Mouse (Mus musculus): ENCODE results near the gene Gm9945. TPM values are rescaled to one million over a fixed set of nuclear protein-coding genes. Genes with fewer than 3 reads are reported as not detected.

Gm9945 gene
- total RNA-seq, 2 experiments from 2014 or later, result not detected

GRCm38 (mm10) chr11:53486822-53487594 is 7.0 kb downstream of the Gm9945 start:
- ATAC-seq (replicated peaks; ENCODE audit: low FRiP score, poor library complexity, severe bottlenecking), result peak; percentile 43; the same call in 1 of the 2 replicates

- no peak for ATAC-seq (replicated peaks; ENCODE audit: low FRiP score, poor library complexity, severe bottlenecking)
Measured at GRCm38 (mm10) chr11:53489007-53489406, 9.0 kb downstream of the Gm9945 start.

DNA sequence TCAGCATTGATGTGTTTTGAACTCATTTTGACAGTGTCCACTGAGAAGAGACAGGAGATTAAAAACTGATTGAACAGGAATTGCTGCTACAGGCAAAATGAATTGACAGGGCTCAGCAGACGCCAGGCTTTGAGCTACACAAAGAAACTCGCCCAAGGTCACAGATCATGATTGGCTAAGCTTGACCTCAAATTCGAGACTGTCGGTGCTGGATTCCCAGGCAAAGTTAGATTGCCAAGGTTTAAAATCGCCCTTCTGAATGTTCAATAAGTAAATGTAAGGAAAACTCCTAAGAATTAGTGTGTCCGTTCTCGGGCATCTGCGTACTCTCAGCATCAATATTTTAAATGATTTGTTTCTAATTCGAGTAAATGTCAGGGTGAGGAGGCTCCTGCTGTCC is 9.5 kb downstream of the Gm9945 start:
- no peak for ATAC-seq (replicated peaks; ENCODE audit: low FRiP score, poor library complexity, severe bottlenecking)

GRCm38 (mm10) chr11:53491954-53492401 is 12.0 kb downstream of the Gm9945 start:
- ATAC-seq (replicated peaks; ENCODE audit: low FRiP score, poor library complexity, severe bottlenecking), result no peak

- no peak for ATAC-seq (replicated peaks; ENCODE audit: low FRiP score, poor library complexity, severe bottlenecking)
Measured at GRCm38 (mm10) chr11:53493243-53493955, 13.4 kb downstream of the Gm9945 start.

GRCm38 (mm10) chr11:53495417-53495816 is 15.5 kb downstream of the Gm9945 start:
- no peak for ATAC-seq (replicated peaks; ENCODE audit: low FRiP score, poor library complexity, severe bottlenecking)

DNA sequence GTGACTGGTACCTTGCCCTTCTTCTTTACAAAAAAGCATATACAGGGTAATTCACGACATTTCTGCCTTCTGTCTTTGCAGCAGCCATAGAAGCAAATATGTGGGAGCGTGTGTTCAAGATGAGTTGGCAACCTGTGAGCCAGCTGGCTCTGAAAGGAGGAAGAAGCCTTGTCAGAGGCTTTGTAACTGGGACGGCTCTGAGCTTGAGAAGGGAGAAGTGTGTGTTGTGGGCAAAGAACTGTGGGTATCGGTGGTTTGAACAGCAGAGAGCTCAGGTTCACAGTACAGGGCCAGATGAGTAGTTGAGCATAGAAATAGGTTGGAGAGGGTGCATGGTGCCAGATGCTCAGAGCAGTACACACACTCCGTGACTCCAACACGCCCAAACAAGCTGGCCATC is 17.0 kb downstream of the Gm9945 start:
- ATAC-seq (replicated peaks; ENCODE audit: low FRiP score, poor library complexity, severe bottlenecking), result no peak

DNA sequence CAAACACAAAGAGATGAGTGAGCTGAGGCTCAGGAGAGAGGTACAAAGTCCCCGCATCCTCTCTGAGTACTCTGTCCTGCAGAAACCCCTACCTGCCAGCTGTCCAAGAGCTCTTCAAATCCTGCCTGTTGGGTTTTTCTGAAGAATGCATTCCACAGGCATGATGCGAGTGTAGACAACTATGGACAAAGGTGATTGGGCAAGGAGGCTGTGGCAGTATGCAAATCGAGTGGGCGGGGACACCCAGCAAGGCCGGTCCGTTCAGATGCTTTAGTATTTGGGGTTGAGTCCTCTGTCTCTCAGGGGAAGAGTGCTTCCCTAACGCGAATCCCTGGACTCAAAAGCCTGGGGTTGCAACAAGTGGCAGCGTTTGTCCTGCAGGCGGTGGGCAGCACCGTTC is 20.6 kb downstream of the Gm9945 start:
- peak; percentile 79 for ATAC-seq (replicated peaks; ENCODE audit: low FRiP score, poor library complexity, severe bottlenecking)

DNA sequence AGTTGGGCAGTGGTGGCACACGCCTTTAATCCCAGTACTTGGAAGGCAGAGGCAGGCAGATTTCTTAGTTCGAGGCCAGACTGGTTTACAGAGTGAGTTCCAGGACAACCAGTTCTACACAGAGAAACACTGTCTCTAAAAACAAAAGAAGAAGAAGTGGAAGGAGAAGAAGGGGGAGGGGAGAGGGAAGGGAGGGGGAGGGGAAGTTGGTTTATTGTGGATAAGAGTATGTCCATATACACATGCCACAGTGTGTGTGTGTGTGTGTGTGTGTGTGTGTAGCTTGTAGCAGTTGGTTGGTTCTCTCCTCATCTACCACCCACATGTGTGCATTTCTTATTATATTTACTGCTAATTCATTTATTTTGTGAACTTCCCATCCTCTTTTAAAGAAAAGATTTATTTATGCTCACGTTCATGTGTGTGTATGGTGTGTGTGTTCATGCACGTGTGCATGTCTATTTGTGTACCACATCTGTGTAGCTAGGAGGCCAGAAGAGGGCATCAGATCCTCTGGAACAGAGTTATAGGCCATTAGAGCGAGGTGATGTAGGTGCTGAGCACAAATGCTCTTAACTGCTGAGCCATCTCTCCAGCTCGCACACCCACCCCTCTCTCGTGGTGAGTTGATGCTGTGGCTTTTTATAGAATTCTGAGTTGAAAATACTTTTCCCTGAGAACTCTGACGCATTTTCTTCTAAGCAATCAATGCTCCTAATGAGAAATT is 22.2 kb downstream of the Gm9945 start:
- ATAC-seq (replicated peaks; ENCODE audit: low FRiP score, poor library complexity, severe bottlenecking), result no peak

DNA sequence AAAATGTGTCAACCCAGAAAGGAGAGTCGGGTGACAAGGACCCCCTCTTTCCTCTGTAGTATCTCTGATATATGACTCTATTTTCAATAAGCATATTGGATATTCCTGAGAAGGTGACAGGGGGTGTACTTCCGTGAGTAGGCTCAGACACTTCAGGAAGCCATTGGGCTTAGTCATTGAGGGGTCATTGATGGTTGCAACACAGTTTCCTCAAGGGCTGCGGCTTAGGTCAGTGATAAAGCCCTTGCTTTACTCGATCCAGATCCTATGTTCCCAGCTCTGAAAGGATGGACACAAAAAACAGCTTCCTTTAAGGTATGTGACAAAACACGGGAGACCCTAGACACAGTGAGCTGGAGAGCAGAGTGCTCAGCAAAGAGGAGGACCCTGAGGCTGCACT is 23.8 kb downstream of the Gm9945 start:
- no peak for ATAC-seq (replicated peaks; ENCODE audit: low FRiP score, poor library complexity, severe bottlenecking)

DNA sequence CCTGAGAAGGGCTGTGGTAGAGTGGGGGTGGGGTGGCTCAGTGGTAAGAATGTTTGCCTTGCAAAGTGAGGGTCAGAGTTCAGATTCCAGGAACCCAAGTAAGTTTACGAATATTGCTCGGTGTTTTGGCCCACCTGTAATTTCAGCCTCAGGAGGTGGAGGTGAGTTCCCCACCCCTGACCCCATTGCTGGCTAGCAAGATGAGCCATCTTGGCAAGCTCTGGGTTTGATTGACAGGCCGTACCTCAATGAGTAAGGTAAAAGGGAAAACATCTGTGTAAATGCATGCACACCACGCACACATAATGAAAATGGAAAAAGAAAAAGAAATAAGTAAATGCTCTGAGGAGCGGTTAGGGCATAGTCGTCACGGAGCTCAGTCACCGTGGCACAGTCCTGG is 24.4 kb downstream of the Gm9945 start:
- ATAC-seq (replicated peaks; ENCODE audit: low FRiP score, poor library complexity, severe bottlenecking), result no peak

- ATAC-seq (replicated peaks; ENCODE audit: low FRiP score, poor library complexity, severe bottlenecking), result no peak
Measured at GRCm38 (mm10) chr11:53505026-53505663, 25.2 kb downstream of the Gm9945 start.

DNA sequence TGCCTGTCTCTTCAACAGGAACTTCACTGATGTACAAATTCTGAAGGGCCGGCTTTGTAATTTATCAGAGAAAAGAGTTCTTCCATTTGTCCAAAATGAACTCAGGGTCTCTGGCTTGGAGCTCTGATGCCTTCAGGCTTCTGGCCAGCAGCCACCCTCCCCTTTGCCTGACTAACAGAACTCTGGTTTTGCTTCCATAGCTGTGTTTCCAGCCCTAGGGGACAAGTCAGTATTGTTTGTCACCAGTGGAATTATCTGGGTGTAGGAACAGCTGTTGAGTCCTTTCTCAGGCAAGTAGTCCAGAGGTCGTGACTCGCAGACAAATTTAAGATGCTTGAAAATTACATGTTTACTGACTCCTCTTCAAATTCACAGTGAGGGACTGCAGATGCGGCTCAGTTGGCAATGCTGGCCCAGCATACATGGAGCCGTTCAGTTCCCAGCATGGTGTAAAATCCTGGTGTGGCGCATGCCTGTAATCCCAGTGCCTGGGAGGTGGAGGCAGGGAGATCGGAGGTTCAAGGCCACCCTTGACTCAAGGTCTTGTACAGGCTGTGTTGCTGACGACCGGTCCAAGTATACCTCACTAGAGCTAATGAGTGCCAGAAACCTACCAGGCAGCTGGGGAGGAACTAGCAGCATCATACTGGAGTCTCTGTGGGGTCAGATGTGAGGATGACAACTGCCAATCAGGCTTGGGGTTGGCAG is 27.3 kb downstream of the Gm9945 start:
- ATAC-seq (replicated peaks; ENCODE audit: low FRiP score, poor library complexity, severe bottlenecking), result no peak

DNA sequence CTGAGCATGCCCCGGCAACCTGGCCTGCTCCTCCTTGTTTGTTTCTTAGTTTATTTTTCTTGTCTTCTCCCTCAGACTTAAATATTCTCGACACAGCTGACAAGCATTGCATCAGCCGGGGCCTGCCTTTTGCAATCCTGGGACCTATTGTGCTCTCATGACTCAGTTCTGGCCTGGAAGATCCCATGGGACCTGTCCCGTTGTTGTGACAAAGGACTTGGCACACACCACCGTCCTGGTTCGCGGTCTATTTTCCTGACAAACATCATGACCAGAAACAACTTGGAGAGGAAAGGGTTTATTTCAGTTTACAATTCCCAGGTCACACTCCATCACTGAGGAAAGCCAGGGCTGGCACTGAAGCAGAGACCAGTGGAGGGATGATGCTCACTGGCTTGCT is 28.2 kb downstream of the Gm9945 start:
- ATAC-seq (replicated peaks; ENCODE audit: low FRiP score, poor library complexity, severe bottlenecking), result no peak

GRCm38 (mm10) chr11:53508591-53508990 is 28.6 kb downstream of the Gm9945 start:
- no peak for ATAC-seq (replicated peaks; ENCODE audit: low FRiP score, poor library complexity, severe bottlenecking)

DNA sequence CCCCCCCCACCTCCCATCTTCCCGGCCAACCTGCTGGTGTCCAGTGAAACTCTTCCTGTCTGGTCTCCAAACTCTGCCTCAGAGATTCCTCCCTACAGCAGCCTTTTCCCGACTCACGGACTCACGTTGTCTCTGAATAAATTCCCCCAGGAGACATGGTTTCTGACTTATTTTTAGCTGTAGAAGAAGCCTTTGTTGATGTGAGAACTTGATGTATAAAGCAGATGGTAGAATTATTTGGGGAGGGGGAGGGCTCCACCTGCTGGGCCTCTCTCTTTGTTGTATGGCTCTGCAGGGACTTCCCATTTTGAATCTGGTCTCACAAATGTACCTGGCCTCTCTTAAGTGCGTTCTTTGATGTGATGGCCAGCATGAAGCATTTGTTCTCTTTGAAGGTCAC is 30.4 kb downstream of the Gm9945 start:
- ATAC-seq (replicated peaks; ENCODE audit: low FRiP score, poor library complexity, severe bottlenecking), result no peak

DNA sequence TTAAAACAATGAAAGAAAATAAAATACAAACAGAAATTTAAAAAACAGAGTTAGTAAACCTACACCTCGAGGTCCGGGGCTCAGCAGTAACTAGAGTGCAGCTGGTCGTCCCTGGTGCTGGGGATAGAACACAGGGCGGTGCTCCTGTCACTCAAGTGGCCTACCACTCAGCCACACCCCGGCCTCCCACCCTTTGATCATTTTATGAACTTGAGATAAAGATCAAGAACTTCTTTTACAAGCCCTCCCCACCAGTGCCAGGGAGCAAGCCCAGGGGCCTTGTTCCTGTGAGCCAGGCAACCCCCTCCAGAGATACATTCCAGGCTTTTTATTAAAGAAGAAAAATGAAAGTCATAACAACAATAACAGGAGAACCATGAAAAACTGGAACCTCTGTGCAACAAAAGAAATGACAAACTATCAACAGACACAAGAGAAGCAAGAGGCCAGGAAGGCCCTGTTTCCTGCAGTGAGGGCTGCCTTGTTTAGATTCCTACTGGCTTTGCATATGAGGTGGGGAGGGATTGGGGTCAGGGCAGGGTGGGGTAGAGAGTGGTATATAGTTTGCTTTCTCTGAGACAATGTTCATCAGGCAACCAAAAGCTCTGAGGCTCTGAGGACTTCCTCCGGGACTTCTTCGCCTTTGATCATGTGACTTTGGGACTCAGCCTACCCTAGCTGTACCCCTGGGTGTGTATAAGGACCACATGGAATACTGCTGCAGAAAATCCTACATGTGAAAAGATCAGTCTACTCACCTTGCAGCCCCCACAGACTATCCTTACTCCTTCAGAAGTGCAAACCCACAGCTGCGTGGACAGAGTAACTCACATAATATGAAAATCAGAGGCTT is 37.0 kb downstream of the Gm9945 start:
- ATAC-seq (replicated peaks; ENCODE audit: low FRiP score, poor library complexity, severe bottlenecking), result no peak

- 0 out of 2 replicates have a peak, but pooled peaks have one; percentile 31 for ATAC-seq (replicated peaks; ENCODE audit: low FRiP score, poor library complexity, severe bottlenecking)
Measured at GRCm38 (mm10) chr11:53518759-53519158, 38.8 kb downstream of the Gm9945 start.
